Mouse (Mus musculus) testis, adult 10 weeks (tissue): Measurements from ENCODE around the gene Vmn2r80. TPM values are rescaled to one million over a fixed set of nuclear protein-coding genes. Genes with fewer than 3 reads are reported as not detected.

Experiments used
- polyA plus RNA-seq: library from polyadenylated mRNA; stranded (reverse); fragments of 350-450 nt; fragmentation: Illumina TruSeq; extraction: RNeasy Lipid Tissue Mini Kit (QIAGEN cat#74804); gene quantifications from one replicate; pipeline ENCODE4 v1.2.3, GENCODE M21; 2014; ENCODE audit warnings: low read depth, low replicate concordance

Gene Vmn2r80
- polyA plus RNA-seq: not detected

GRCm38 (mm10) chr10:79148469-79148868 lies at the start of gene Vmn2r80:
Gene Vmn2r80, plus strand, starts transcription at chr10:79148769.

Other genes starting within 250 kb of the Vmn2r80 start
- gene Olfr1354, start 235.6 kb upstream of the Vmn2r80 start, polyA plus RNA-seq: not detected
- not detected for gene Olfr8, start 198.1 kb upstream of the Vmn2r80 start, polyA plus RNA-seq
- not detected for gene Olfr1353, start 185.5 kb upstream of the Vmn2r80 start, polyA plus RNA-seq
- gene Olfr1352, start 167.7 kb upstream of the Vmn2r80 start, polyA plus RNA-seq: not detected
- gene Olfr1351, start 136.3 kb upstream of the Vmn2r80 start, polyA plus RNA-seq: not detected
- 0.14 TPM for gene Olfr57, start 120.0 kb upstream of the Vmn2r80 start, polyA plus RNA-seq
- 14.7 TPM for gene 2610008E11Rik, start 51.2 kb upstream of the Vmn2r80 start, polyA plus RNA-seq
- gene Vmn2r81, start 98.9 kb downstream of the Vmn2r80 start, polyA plus RNA-seq: 0.10 TPM
- not detected for gene Vmn2r82, start 207.8 kb downstream of the Vmn2r80 start, polyA plus RNA-seq